Mouse (Mus musculus): Measurements from ENCODE around the gene Slc7a6.
A peak's percentile ranks its signal among the peaks of the same experiment; 100 is the strongest.

Gene Slc7a6

GRCm38 (mm10) chr8:106145331-106145730 is 23.3 kb upstream of the Slc7a6 start:
- DNase-seq, result no peak

- no peak for DNase-seq
Observed at GRCm38 (mm10) chr8:106146014-106146413, 22.6 kb upstream of the Slc7a6 start.

- DNase-seq, result no peak
Observed at GRCm38 (mm10) chr8:106147868-106148565, 20.6 kb upstream of the Slc7a6 start.

GRCm38 (mm10) chr8:106149025-106149424 is 19.6 kb upstream of the Slc7a6 start:
- DNase-seq, result no peak

- DNase-seq, result peak; percentile 94
Observed at GRCm38 (mm10) chr8:106149801-106150652, 18.6 kb upstream of the Slc7a6 start, which contains the start of gene Pla2g15. Gene Pla2g15, plus strand, starts transcription at chr8:106150399.

- no peak for DNase-seq
Observed at GRCm38 (mm10) chr8:106150653-106151000, 18.0 kb upstream of the Slc7a6 start.

- no peak for DNase-seq
Observed at GRCm38 (mm10) chr8:106151041-106151440, 17.6 kb upstream of the Slc7a6 start.

GRCm38 (mm10) chr8:106152876-106153275 is 15.8 kb upstream of the Slc7a6 start:
- DNase-seq, result no peak

GRCm38 (mm10) chr8:106157419-106157818 is 11.2 kb upstream of the Slc7a6 start:
- DNase-seq, result no peak

- DNase-seq, result no peak
Observed at GRCm38 (mm10) chr8:106158381-106158780, 10.3 kb upstream of the Slc7a6 start.

GRCm38 (mm10) chr8:106159876-106160275 is 8.8 kb upstream of the Slc7a6 start:
- DNase-seq, result no peak

- no peak for DNase-seq
Observed at GRCm38 (mm10) chr8:106163251-106163650, 5.4 kb upstream of the Slc7a6 start.

GRCm38 (mm10) chr8:106165460-106165859 is 3.2 kb upstream of the Slc7a6 start:
- DNase-seq, result peak; percentile 85

- DNase-seq, result peak; percentile 51
Observed at GRCm38 (mm10) chr8:106169017-106169933, 618 bp downstream of the Slc7a6 start.

- no peak for DNase-seq
Observed at GRCm38 (mm10) chr8:106169934-106170480, 1.4 kb downstream of the Slc7a6 start.

GRCm38 (mm10) chr8:106173566-106173965 is 4.9 kb downstream of the Slc7a6 start:
- DNase-seq, result no peak

- DNase-seq, result no peak
Observed at GRCm38 (mm10) chr8:106176891-106177290, 8.2 kb downstream of the Slc7a6 start.

- no peak for DNase-seq
Observed at GRCm38 (mm10) chr8:106177594-106177993, 8.9 kb downstream of the Slc7a6 start.

GRCm38 (mm10) chr8:106178428-106178827 is 9.8 kb downstream of the Slc7a6 start:
- DNase-seq, result no peak

- no peak for DNase-seq
Observed at GRCm38 (mm10) chr8:106185628-106186270, 17.1 kb downstream of the Slc7a6 start.

GRCm38 (mm10) chr8:106186394-106186793 is 17.7 kb downstream of the Slc7a6 start:
- no peak for DNase-seq

- DNase-seq, result no peak
Observed at GRCm38 (mm10) chr8:106189162-106189561, 20.5 kb downstream of the Slc7a6 start.

Measured in kidney, postnatal 10 days (tissue).